Mouse (Mus musculus) stomach, postnatal 0 days (tissue): ENCODE data around the gene Carhsp1.

Experiments
- CTCF ChIP-seq: IDR thresholded peaks from 2 replicates; pipeline ENCODE4 v1.5.1; 2016; ENCODE audit warnings: antibody characterized with exemption, low read depth, mild to moderate bottlenecking, moderate library complexity
- EP300 ChIP-seq: optimal IDR thresholded peaks from 2 replicates; pipeline ENCODE3; 2016; ENCODE audit warnings: antibody characterized with exemption

- TF ChIP-seq CTCF (no peak), EP300 (no peak)
Observed at GRCm38 (mm10) chr16:8678676-8679075, 6.7 kb upstream of the Carhsp1 start.
